Mouse (Mus musculus): ENCODE measurements around the gene Ppp1r10. TPM values are rescaled to one million over a fixed set of nuclear protein-coding genes. Genes with fewer than 3 reads are reported as not detected.

Gene Ppp1r10
- total RNA-seq, 2 experiments from 2014 or later, result 43.3 to 45.1 TPM

DNA sequence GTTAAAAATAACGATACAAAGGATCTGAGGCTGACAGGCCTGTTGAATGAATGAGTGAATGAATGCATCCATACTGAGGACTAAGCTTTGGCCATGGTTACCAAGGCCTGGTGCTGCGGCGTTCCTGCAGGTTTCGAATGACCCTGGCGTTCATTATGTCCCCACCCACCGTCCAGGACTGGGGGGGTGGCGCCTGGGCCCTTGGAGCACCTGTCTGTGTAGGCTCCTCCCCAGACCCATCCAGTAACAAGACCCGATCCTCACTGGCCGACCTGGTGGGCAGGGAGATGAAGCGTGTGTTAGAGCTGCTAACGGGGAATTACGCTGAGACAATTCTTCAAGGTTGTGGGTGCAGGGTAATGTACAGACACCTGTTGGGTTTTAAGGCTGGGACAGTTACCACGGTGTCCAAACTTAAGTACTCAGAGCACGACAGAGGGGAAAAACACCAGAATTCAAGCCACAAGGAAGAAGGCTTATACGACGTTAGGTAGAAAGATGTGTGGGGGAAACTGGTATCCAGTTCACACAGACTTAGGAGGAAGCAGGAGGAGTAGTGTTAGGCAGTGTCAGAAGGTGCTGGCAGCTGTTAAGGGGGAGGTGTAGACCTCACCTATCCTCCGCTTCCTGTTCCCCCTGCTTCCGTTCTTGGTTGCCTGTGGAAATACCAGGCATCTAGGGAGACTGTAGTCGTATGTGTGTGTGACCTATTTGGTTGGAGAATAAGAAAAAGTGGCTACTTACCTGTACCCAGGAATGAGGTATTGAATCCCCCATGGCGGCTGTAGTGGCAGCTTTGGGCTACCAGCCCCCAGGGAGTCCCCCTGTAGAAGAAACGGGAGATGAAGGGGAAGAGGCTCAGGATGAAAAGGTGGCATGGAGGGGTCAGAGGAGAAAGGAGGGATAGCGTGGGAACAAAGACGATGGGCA lies 18.3 kb upstream of the Ppp1r10 start:
- no peak for DNase-seq
- intact Hi-C loops (cut with DNase I), result loop anchor here (2.0 kb wide), 1 partner anchor 17 kb away; no protein-coding TSS in a partner anchor

- intact Hi-C loops (cut with DNase I), result no loop called here
- no peak for DNase-seq
These were observed 15.6 kb upstream of the Ppp1r10 start for GRCm38 (mm10) chr17:35900636-35901035.

GRCm38 (mm10) chr17:35903343-35903991 lies 12.8 kb upstream of the Ppp1r10 start:
- intact Hi-C loops (cut with DNase I), result no loop called here
- DNase-seq, result peak; percentile 78 to 79

GRCm38 (mm10) chr17:35903992-35904355 lies 12.3 kb upstream of the Ppp1r10 start:
- DNase-seq, result no peak
- intact Hi-C loops (cut with DNase I), result no loop called here

DNA sequence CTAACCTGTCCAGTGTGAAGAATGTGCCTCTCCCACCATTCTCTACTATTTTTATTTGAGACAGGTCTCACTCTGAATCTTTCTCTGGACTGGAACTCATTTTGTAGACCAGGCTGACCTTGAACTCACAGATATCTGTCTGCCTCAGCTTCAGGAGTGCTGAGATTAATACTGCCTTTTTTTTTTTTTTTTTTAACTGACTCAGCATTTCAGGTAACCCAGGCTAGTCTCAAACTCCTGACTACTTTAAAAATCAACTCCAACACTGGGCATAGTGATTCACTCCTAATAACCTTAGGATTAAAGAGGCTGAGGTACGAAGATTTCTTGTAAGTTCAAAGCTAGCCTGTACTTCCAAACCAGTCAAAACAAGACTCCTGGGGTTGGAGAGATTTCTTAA lies 10.6 kb upstream of the Ppp1r10 start:
- DNase-seq, result no peak
- intact Hi-C loops (cut with DNase I), result loop anchor here (5.0 kb wide), 1 partner anchor 168 kb away; no protein-coding TSS in a partner anchor

GRCm38 (mm10) chr17:35907609-35908008 lies 8.6 kb upstream of the Ppp1r10 start:
- no peak for DNase-seq
- intact Hi-C loops (cut with DNase I), result loop anchor here (2.0 to 5.0 kb wide), 2 partner anchors 77 to 170 kb away; no protein-coding TSS in a partner anchor

GRCm38 (mm10) chr17:35909186-35909918 lies 6.9 kb upstream of the Ppp1r10 start:
- DNase-seq, result no peak
- intact Hi-C loops (cut with DNase I), result loop anchor here (2.0 to 5.0 kb wide), 2 partner anchors 79 to 172 kb away; no protein-coding TSS in a partner anchor

DNA sequence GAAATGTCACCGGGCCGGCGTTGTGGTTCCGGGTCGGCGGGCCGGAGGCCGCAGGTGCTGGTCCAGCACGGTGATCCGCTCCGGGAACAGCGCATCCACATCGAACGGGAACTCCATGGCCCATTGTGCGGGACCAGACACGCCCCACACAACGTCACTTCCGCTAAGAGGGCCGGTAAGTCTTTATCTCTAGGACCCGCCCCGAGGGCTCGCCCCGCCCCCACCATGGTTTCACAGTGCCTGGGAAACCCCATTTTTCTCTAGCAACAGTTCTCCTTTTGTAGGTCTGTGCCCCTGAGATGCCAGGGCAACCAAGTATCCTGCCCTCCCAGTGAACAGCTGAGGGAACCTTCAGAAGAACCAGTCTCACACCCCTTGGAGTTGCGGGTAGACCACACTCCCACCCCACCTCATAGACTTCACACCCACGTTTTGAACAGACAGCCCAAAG lies 6.3 kb upstream of the Ppp1r10 start, which contains the start of gene Atat1:
Atat1 (minus strand) TSS at position 157 of the 451 bp plus-strand sequence.
- DNase-seq, result peak; percentile 95 to 98
- intact Hi-C loops (cut with DNase I), result loop anchor here (2.0 to 5.0 kb wide), 2 partner anchors 79 to 173 kb away; no protein-coding TSS in a partner anchor

- no peak for DNase-seq
- intact Hi-C loops (cut with DNase I), result no loop called here
These were observed 1.3 kb upstream of the Ppp1r10 start for GRCm38 (mm10) chr17:35914975-35915374.

GRCm38 (mm10) chr17:35915538-35916296 lies 517 bp upstream of the Ppp1r10 start:
- intact Hi-C loops (cut with DNase I), result loop anchor here (2.0 kb wide), 1 partner anchor 79 kb away; no protein-coding TSS in a partner anchor
- DNase-seq, result no peak

GRCm38 (mm10) chr17:35917143-35917462 lies 869 bp downstream of the Ppp1r10 start:
- intact Hi-C loops (cut with DNase I), result loop anchor here (2.0 kb wide), 1 partner anchor 80 kb away; no protein-coding TSS in a partner anchor
- peak in 1 of 2 experiments; percentile 58 for DNase-seq

- intact Hi-C loops (cut with DNase I), result loop anchor here (2.0 kb wide), 1 partner anchor 81 kb away; no protein-coding TSS in a partner anchor
- DNase-seq, result peak; percentile 65 to 79
These were observed 1.4 kb downstream of the Ppp1r10 start for GRCm38 (mm10) chr17:35917463-35918251.

DNA sequence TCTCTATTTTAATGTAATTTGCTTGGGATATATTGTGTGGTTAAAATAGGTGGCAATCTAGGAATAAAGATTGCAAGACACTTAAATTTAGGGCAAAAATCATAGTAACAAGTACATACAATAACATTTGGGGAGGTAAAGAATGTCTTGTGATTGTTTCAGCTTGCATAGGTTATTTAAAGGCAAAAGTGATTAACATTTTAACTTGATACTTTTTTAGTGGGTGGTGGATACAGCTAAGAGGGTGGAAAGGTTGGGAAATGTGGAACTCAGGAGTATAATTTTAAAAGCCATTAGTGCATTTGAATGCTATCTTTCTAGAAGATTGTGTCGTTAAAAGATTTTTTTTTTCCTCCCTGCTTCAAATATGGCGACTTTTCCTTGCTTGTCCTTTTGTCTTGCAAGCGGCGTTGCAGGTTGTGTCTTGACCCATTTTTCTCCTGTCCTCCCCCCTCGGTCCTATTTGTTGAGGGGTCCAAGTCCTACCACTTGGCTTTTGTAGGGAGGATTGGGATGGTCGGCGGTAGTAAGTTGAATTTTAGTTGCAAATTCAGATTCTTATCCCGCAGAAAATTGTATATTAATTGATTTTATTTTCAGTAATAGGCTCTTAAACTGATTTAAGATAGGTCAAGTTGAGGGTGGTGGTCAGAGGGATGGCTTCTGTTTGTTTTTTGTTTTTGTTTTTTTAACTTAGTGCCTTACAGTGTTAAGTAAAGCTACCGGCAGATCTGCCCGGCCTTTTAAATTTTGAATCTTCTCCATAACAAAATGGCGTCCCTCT lies 2.2 kb downstream of the Ppp1r10 start:
- DNase-seq, result peak; percentile 58 to 70
- intact Hi-C loops (cut with DNase I), result no loop called here

DNA sequence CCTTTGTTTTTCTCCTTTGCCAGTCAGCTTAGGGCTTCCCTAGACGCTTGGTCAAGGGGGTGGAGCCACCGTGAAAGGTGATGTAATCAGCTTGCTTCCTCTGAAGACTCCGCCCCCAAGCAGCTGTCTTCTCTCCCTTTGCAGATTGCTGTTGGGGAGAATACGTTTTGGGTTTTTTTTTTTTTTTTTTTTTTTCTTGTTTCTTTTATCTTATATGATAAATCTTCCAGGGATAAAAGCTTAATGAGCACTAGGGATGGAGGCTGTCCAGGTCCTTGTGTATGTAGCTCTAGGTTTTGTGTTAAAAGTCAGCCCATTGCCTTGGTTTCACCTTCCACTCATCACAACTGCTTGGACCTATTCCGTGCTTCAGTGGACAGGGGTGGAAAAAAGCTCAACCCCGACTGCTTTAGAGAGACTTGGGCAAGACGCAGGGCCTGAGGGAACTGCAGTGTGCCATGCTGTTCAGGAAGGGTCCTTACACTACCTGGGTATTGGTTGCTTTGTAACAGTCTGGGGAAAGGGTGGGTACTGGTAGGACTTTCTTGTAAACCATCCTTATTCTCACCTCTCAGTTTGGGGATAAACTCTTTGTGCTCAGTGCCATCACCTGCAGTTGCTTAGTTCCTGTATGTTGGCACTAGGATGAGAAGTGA lies 3.0 kb downstream of the Ppp1r10 start:
- intact Hi-C loops (cut with DNase I), result no loop called here
- peak; percentile 97 for DNase-seq

DNA sequence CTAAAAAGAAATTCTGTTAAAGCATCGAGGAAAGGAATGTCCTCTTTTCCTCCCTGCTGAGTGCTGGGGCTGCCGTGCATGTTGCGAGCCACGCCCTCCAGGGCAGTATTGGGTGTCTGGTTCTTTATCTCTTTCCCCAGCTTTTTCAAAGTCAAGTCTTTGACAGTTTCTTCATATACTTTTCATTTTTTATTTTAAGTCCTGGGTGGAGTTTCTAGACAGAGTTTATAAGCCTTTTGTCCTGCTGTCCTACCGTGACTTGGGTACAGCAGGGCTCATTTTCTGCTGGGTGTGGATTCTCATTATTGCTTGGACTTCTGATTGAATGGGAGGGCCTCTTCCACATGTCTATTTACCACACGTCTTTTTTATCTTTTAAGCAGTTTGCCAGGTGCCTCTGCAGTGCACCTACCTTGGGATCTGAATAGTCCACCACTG lies 3.6 kb downstream of the Ppp1r10 start:
- peak in 1 of 2 experiments; percentile 44 for DNase-seq
- intact Hi-C loops (cut with DNase I), result no loop called here

GRCm38 (mm10) chr17:35920384-35920783 lies 4.2 kb downstream of the Ppp1r10 start:
- DNase-seq, result peak in 1 of 2 experiments; percentile 28
- intact Hi-C loops (cut with DNase I), result no loop called here

GRCm38 (mm10) chr17:35920862-35921562 lies 4.8 kb downstream of the Ppp1r10 start:
- DNase-seq, result peak; percentile 55 to 64
- intact Hi-C loops (cut with DNase I), result no loop called here
